Mouse (Mus musculus): ENCODE measurements around the gene Kdm6b. TPM values are rescaled to one million over a fixed set of nuclear protein-coding genes. Genes with fewer than 3 reads are reported as not detected.
A peak's percentile ranks its signal among the peaks of the same experiment; 100 is the strongest.

The Kdm6b gene
- polyA plus RNA-seq, 1 experiment from 2014 or later = 17.6 TPM

GRCm38 (mm10) chr11:69420554-69421000 is 7.1 kb upstream of the Kdm6b start:
- H3K4me2 ChIP-seq (ENCODE audit: low read depth, low read length) = peak overlapping the region; percentile 97
- ATAC-seq = no peak
- peaks cover 6% of the 10 kb centered on the region; the same call in 1 of the 2 replicates for H3K27me3 ChIP-seq (replicated peaks; ENCODE audit: control insufficient read depth, insufficient read depth, low read length)
- no peak overlapping the region for H3K27ac ChIP-seq (ENCODE audit: low read length)
- WGBS = 16% methylated on average over 10 of the region's 10 CpGs
- H3K9me3 ChIP-seq (ENCODE audit: control insufficient read depth, low read length) = no peaks in the 10 kb centered on the region
- H3K36me3 ChIP-seq (ENCODE audit: control insufficient read depth, insufficient read depth, low read length) = no peaks in the 10 kb centered on the region
- peaks cover 21% of the 10 kb centered on the region for H3K4me1 ChIP-seq (ENCODE audit: control insufficient read depth, insufficient read depth, low read length)
- H3K4me3 ChIP-seq (ENCODE audit: low read length) = peak overlapping the region; percentile 65
- H3K9ac ChIP-seq (ENCODE audit: low read depth, low read length) = peak overlapping the region; percentile 53; the same call in 1 of the 2 replicates

GRCm38 (mm10) chr11:69419813-69420553 is 6.5 kb upstream of the Kdm6b start:
- Histone ChIP-seq H3K9me3 (ENCODE audit: control insufficient read depth, low read length) (no peaks in the 10 kb centered on the region), H3K27me3 (replicated peaks; ENCODE audit: control insufficient read depth, insufficient read depth, low read length) (peaks cover 6% of the 10 kb centered on the region; the same call in 1 of the 2 replicates), H3K4me1 (ENCODE audit: control insufficient read depth, insufficient read depth, low read length) (peaks cover 26% of the 10 kb centered on the region), H3K4me3 (ENCODE audit: low read length) (peak overlapping the region; percentile 65), H3K27ac (ENCODE audit: low read length) (peak overlapping the region; percentile 65), H3K4me2 (ENCODE audit: low read depth, low read length) (peak overlapping the region; percentile 97), H3K9ac (ENCODE audit: low read depth, low read length) (peak overlapping the region; percentile 53), H3K36me3 (ENCODE audit: control insufficient read depth, insufficient read depth, low read length) (no peaks in the 10 kb centered on the region)
- ATAC-seq = no peak
- WGBS = under 1% methylated on average over 31 of the region's 31 CpGs

DNA sequence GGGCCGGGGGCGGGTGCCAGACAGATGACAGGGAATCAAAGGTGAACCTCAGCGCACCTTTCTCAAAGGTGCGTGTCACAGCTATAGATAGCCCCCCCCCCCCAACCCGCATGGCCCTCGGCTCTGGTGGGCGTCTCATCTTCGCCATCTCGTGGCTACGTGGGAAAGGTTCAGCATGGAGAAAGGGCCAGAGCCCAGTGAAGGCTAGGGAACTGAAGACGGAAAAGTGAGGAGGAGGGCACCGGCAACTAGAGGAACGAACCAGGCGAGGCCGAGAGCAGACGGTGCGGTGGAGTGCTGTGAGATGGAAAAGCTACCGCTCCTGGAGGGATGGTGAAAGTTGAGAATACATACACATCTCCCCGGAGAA is 6.0 kb upstream of the Kdm6b start:
- Histone ChIP-seq H3K36me3 (ENCODE audit: control insufficient read depth, insufficient read depth, low read length) (no peaks in the 10 kb centered on the region), H3K27me3 (replicated peaks; ENCODE audit: control insufficient read depth, insufficient read depth, low read length) (peaks cover 6% of the 10 kb centered on the region; the same call in 1 of the 2 replicates), H3K4me3 (ENCODE audit: low read length) (peak overlapping the region; percentile 65), H3K9me3 (ENCODE audit: control insufficient read depth, low read length) (no peaks in the 10 kb centered on the region), H3K9ac (ENCODE audit: low read depth, low read length) (peak overlapping the region; percentile 53), H3K4me1 (ENCODE audit: control insufficient read depth, insufficient read depth, low read length) (peaks cover 31% of the 10 kb centered on the region), H3K27ac (ENCODE audit: low read length) (peak overlapping the region; percentile 65), H3K4me2 (ENCODE audit: low read depth, low read length) (peak overlapping the region; percentile 97)
- ATAC-seq = no peak
- WGBS = under 1% methylated on average over 19 of the region's 19 CpGs

DNA sequence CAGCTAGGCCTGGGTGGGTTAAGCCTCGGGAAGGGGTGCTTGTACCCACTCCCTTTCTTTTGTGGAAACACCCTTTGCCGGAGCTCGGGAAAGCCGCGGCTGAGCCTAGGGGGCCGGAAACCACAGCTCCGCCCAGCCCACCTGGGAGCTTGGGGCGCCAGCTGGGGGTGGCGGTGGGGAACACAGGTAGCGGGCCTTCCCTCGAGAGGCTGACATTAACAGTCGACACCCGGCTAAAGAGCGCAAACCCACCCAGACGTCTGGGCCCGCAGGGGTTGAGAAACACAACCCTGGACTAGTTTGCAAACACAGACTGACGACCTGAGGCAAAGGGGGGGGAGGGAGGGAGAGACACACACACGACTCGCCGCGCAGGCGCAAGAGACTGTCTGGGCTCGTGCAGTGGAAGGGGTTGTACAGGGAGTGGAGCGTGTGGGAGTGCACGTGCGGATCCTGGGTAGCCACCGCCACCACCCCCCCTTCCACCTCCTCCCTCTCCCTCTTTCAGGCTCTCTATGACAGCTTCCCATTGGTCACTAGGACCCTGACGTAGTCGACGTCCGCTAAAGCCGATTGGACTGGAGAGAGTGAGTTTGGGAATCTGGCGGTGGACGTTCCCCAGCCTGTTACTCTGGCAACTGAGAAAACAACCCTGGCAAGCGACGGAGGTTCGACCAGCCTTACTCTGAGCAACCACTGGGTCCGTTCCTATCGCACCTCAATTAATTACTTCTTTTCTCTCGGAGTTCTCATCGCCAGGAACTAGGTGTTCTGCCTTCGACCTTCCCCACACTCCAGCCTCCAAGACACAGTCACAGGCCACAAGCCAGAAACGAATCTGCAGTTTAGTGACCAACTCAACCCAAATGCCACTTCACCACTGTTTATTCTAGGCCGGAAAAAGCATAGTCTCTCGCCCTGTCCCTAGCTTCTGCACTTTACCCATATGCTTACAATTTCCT is 5.3 kb upstream of the Kdm6b start:
- Histone ChIP-seq H3K4me1 (ENCODE audit: control insufficient read depth, insufficient read depth, low read length) (peaks cover 35% of the 10 kb centered on the region), H3K9ac (ENCODE audit: low read depth, low read length) (peak overlapping the region; percentile 75), H3K27ac (ENCODE audit: low read length) (peak overlapping the region; percentile 98), H3K9me3 (ENCODE audit: control insufficient read depth, low read length) (no peaks in the 10 kb centered on the region), H3K36me3 (ENCODE audit: control insufficient read depth, insufficient read depth, low read length) (no peaks in the 10 kb centered on the region), H3K4me3 (ENCODE audit: low read length) (peak overlapping the region; percentile 65), H3K27me3 (replicated peaks; ENCODE audit: control insufficient read depth, insufficient read depth, low read length) (peaks cover 6% of the 10 kb centered on the region; the same call in 1 of the 2 replicates), H3K4me2 (ENCODE audit: low read depth, low read length) (peak overlapping the region; percentile 97)
- ATAC-seq = peak; percentile 82
- WGBS = under 1% methylated on average over 45 of the region's 45 CpGs

- peaks cover 46% of the 10 kb centered on the region for H3K4me1 ChIP-seq (ENCODE audit: control insufficient read depth, insufficient read depth, low read length)
Observed at GRCm38 (mm10) chr11:69417449-69418384, 4.2 kb upstream of the Kdm6b start.

GRCm38 (mm10) chr11:69416921-69417448 is 3.5 kb upstream of the Kdm6b start:
- no peaks in the 10 kb centered on the region for H3K36me3 ChIP-seq (ENCODE audit: control insufficient read depth, insufficient read depth, low read length)
- 5% methylated on average over 8 of the region's 8 CpGs for WGBS
- peak overlapping the region; percentile 75 for H3K9ac ChIP-seq (ENCODE audit: low read depth, low read length)
- peaks cover 53% of the 10 kb centered on the region for H3K4me1 ChIP-seq (ENCODE audit: control insufficient read depth, insufficient read depth, low read length)
- H3K4me2 ChIP-seq (ENCODE audit: low read depth, low read length) = peak overlapping the region; percentile 97
- ATAC-seq = no peak; the same call in 1 of the 2 replicates
- peaks cover 6% of the 10 kb centered on the region; the same call in 1 of the 2 replicates for H3K27me3 ChIP-seq (replicated peaks; ENCODE audit: control insufficient read depth, insufficient read depth, low read length)
- no peaks in the 10 kb centered on the region for H3K9me3 ChIP-seq (ENCODE audit: control insufficient read depth, low read length)
- H3K27ac ChIP-seq (ENCODE audit: low read length) = peak overlapping the region; percentile 98
- peak overlapping the region; percentile 65 for H3K4me3 ChIP-seq (ENCODE audit: low read length)

More at GRCm38 (mm10) chr11:69417449-69418384, 4.2 kb upstream of the Kdm6b start:
- H3K4me3 ChIP-seq (ENCODE audit: low read length) = peak overlapping the region; percentile 65
- H3K27me3 ChIP-seq (replicated peaks; ENCODE audit: control insufficient read depth, insufficient read depth, low read length) = peaks cover 6% of the 10 kb centered on the region; the same call in 1 of the 2 replicates
- 0% methylated on average over 39 of the region's 39 CpGs for WGBS
- peak overlapping the region; percentile 97 for H3K4me2 ChIP-seq (ENCODE audit: low read depth, low read length)
- peak overlapping the region; percentile 75 for H3K9ac ChIP-seq (ENCODE audit: low read depth, low read length)
- H3K9me3 ChIP-seq (ENCODE audit: control insufficient read depth, low read length) = no peaks in the 10 kb centered on the region
- peak overlapping the region; percentile 98 for H3K27ac ChIP-seq (ENCODE audit: low read length)
- peak; percentile 57 for ATAC-seq
- H3K36me3 ChIP-seq (ENCODE audit: control insufficient read depth, insufficient read depth, low read length) = no peaks in the 10 kb centered on the region

DNA sequence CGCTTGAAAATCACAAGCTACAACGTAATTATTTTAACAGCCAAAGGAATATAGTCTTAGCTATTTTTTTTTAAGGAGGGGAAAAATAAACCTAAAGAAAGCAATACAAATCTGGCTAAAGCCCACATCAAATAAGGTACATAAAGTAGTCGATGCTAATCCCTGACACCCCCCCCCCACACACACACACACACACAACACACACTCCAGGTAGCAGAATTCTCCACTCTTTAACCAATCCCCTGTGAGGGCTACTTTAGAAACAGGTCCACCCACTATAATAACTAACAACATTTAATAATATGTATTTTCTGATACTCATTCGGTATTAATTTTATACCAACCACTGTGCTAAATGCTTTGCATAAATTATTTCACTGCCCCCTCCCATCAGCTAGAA is 3.0 kb upstream of the Kdm6b start:
- Histone ChIP-seq H3K27me3 (replicated peaks; ENCODE audit: control insufficient read depth, insufficient read depth, low read length) (peaks cover 4% of the 10 kb centered on the region; the same call in 1 of the 2 replicates), H3K9me3 (ENCODE audit: control insufficient read depth, low read length) (no peaks in the 10 kb centered on the region), H3K4me2 (ENCODE audit: low read depth, low read length) (peak overlapping the region; percentile 97), H3K27ac (ENCODE audit: low read length) (peak overlapping the region; percentile 98), H3K4me3 (ENCODE audit: low read length) (peak overlapping the region; percentile 65), H3K36me3 (ENCODE audit: control insufficient read depth, insufficient read depth, low read length) (no peaks in the 10 kb centered on the region), H3K4me1 (ENCODE audit: control insufficient read depth, insufficient read depth, low read length) (peaks cover 56% of the 10 kb centered on the region), H3K9ac (ENCODE audit: low read depth, low read length) (peak overlapping the region; percentile 75)
- WGBS = 2% methylated on average over 4 of the region's 4 CpGs
- no peak for ATAC-seq

GRCm38 (mm10) chr11:69415668-69416451 is 2.4 kb upstream of the Kdm6b start:
- Histone ChIP-seq H3K36me3 (ENCODE audit: control insufficient read depth, insufficient read depth, low read length) (no peaks in the 10 kb centered on the region), H3K4me2 (ENCODE audit: low read depth, low read length) (peak overlapping the region; percentile 97), H3K4me1 (ENCODE audit: control insufficient read depth, insufficient read depth, low read length) (peaks cover 50% of the 10 kb centered on the region), H3K9me3 (ENCODE audit: control insufficient read depth, low read length) (no peaks in the 10 kb centered on the region), H3K4me3 (ENCODE audit: low read length) (peak overlapping the region; percentile 65), H3K9ac (ENCODE audit: low read depth, low read length) (peak overlapping the region; percentile 75), H3K27ac (ENCODE audit: low read length) (peak overlapping the region; percentile 98), H3K27me3 (replicated peaks; ENCODE audit: control insufficient read depth, insufficient read depth, low read length) (no peaks in the 10 kb centered on the region; the same call in 1 of the 2 replicates)
- WGBS = under 1% methylated on average over 17 of the region's 25 CpGs
- no peak for ATAC-seq

Measured in intestine, embryonic 16.5 days (tissue).